Mouse (Mus musculus): ENCODE measurements around the gene Gars. TPM values are rescaled to one million over a fixed set of nuclear protein-coding genes. Genes with fewer than 3 reads are reported as not detected.

Gene Gars
- total RNA-seq, 2 experiments from 2014 or later: 177 to 185 TPM

DNA sequence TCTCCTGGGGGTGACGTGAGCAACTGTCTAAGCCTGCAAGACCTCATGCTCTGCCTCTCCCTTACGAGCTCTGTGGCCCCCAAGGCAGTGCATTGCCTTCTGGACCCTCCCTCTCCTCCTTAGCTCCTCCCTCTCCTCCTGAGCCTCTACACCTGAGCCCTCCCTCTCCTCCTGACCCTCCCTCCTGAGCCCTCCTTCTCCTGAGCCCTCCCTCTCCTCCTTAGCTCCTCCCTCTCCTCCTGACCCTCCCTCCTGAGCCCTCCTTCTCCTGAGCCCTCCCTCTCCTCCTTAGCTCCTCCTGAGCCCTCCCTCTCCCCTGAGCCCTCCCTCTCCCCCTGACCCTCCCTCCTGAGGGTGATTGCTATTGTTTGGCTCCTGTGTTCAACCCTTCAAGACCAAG, 19.4 kb upstream of the Gars start:
- intact Hi-C loops (cut with DNase I): no loop called here
- DNase-seq (ENCODE audit: extremely low spot score in 1 of 2, low spot score in 2 of 2): no peak

DNA sequence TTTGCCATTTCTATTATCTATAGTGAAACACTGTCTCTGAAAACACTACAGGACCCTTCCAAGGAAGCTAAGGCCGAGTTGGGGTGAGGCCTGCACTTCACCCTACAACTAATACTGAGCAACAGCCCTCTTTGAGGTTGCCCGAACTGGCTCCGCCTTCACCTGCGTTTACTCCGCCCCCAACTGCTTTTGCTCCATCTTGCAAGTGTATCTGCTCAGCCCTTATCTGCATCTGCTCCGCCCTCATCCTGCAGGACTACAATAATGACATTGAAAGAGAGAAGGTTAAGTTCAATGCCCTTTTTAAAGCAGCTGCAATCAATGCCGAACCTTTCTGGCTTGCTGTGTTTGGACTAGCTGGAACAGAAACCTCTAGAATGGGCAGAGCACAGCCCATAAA, 16.0 kb upstream of the Gars start:
- no peak for DNase-seq (ENCODE audit: extremely low spot score in 1 of 2, low spot score in 2 of 2)
- intact Hi-C loops (cut with DNase I): no loop called here

DNA sequence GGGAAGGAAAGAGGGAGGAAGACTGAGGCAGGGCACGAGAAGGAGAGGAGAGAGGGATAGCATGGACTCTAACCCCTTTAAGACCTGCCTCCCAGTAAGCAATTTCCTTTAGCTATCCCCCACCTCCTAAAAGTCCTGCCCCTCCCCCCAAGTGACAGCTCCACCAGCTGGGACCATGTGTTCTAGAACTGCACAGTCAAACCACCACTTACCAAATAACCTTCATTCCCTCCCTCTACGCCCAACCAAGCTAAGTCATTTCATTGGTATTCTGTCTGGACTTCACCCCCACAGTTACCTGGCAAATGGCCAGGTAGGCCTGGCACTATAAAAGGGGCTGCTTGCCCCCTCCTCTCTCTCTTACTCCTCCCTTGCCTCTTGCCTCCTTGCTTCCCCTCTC, 10.2 kb upstream of the Gars start:
- intact Hi-C loops (cut with DNase I): no loop called here
- no peak for DNase-seq (ENCODE audit: extremely low spot score in 1 of 2, low spot score in 2 of 2)

GRCm38 (mm10) chr6:55036731-55037130, 1.1 kb upstream of the Gars start:
- DNase-seq (ENCODE audit: extremely low spot score in 1 of 2, low spot score in 2 of 2): no peak
- intact Hi-C loops (cut with DNase I): no loop called here

DNA sequence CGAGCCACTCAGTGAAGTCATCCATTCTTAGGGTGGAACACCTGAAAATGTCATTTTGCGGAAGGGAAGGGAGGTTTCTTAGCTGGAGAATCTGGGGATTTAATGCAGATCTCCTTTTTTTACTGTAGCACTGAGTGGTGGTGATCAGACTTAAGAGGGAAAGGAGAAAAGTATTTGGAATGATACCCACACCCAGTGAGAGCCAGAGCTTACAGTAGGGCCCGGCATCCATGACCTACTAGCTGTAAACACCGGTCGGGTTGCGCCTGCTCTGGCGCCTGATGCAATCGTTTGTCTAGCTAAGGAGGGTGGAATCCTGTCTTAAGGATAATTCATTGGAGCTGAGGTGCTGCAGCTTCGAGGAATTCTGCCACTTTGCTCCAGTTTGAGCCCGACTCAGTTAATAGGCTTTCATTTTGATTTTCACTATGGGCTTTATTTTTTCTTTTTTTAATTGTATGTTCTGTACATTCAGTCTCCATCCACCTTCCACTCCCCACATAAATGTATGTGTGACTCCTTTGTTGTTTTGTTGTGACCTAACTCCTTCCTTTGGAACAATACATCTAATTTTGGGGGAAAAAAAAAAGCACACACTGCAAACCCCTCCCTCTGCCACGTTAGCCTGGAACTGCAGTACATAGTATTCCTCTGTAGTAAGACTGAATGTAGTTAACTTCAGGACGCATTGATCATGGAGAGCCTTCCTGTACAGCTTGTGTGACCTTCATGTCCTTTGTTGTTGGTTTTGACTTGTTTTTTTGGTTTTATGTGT, 1.1 kb downstream of the Gars start:
- intact Hi-C loops (cut with DNase I): no loop called here
- no peak for DNase-seq (ENCODE audit: extremely low spot score in 1 of 2, low spot score in 2 of 2)

GRCm38 (mm10) chr6:55039446-55039783, 1.6 kb downstream of the Gars start:
- intact Hi-C loops (cut with DNase I): no loop called here
- DNase-seq (ENCODE audit: extremely low spot score in 1 of 2, low spot score in 2 of 2): no peak

DNA sequence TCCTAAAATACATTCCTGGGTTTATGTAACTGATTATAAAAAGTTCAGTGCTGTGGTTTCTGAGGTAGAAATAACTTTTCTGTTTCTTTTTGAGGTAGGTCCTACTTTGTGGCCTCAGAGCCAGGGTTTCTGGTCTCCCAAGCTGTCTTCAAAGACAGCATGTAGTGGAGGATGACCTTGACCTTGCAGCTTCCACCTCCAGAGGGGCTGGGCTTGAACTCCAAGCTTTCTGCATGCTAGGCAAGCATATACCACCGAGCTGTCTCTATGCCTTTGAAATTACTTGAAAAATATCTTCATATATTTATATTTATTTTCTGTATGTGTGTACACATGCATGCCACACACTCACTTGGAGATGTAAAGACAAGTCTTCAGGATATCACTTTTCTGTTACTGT, 2.2 kb downstream of the Gars start:
- intact Hi-C loops (cut with DNase I): no loop called here
- no peak for DNase-seq (ENCODE audit: extremely low spot score in 1 of 2, low spot score in 2 of 2)

DNA sequence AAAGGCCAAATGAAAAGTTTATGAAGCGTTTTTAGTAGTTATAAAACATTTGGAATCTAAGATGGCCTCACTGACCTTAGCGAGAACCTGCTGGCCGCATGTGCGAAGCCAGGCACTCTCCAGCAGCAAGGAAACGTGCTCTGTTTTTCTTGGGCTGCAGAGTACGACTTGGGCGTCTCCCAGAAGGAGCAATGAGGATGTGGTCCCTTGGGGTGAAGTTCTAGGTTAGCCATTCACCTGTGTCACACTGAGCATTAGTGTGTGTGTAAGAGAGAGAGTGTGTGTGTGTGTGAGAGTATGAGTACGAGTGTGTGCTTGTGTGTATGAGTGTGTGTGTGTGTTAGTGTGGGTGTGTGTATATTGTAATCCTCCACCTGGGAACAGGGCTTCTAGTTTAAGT, 5.4 kb downstream of the Gars start:
- DNase-seq (ENCODE audit: extremely low spot score in 1 of 2, low spot score in 2 of 2): no peak
- intact Hi-C loops (cut with DNase I): no loop called here

DNA sequence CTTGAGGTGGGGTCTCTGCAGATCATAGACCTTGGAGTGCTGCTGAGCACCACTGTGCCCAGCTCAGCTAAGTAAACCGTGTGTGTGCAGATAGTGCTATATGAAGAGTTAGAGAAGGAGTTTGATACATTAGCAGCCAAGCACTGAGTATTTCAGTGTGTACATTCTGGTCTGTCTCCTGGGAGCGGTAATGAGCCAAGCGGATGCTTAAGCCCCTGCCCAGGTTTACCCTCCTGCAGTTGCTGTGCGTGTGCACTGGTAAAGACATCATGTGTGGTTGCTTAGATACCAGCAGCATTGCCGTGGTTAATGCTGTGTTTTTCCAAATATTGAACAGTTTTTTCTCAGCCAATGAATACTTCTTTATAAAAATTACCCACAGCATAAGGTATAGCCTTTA, 6.7 kb downstream of the Gars start:
- no peak for DNase-seq (ENCODE audit: extremely low spot score in 1 of 2, low spot score in 2 of 2)
- intact Hi-C loops (cut with DNase I): no loop called here

- no peak for DNase-seq (ENCODE audit: extremely low spot score in 1 of 2, low spot score in 2 of 2)
- intact Hi-C loops (cut with DNase I): no loop called here
Measured at GRCm38 (mm10) chr6:55045326-55045725, 7.5 kb downstream of the Gars start.

- intact Hi-C loops (cut with DNase I): no loop called here
- DNase-seq (ENCODE audit: extremely low spot score in 1 of 2, low spot score in 2 of 2): no peak
Measured at GRCm38 (mm10) chr6:55049186-55049585, 11.4 kb downstream of the Gars start.

DNA sequence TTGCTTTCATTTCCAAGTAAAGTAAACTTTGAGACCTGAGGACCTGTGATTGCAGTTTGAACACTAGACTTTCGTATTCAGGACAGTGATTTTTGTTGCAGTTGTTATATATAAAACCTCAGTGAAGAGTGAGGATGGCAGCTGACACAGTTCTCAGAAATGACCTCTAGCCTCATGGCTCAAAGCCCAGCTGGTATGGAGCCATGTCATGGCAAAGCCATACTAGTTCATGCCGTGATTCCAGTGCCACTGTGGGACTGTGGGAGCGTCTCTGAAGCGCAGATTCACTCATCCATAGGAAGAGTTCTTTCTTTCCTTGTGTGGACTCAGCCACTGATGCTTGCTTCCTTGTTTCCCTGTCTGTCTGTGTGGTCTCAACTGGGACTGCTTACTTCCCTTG, 16.7 kb downstream of the Gars start:
- intact Hi-C loops (cut with DNase I): no loop called here
- no peak for DNase-seq (ENCODE audit: extremely low spot score in 1 of 2, low spot score in 2 of 2)

DNA sequence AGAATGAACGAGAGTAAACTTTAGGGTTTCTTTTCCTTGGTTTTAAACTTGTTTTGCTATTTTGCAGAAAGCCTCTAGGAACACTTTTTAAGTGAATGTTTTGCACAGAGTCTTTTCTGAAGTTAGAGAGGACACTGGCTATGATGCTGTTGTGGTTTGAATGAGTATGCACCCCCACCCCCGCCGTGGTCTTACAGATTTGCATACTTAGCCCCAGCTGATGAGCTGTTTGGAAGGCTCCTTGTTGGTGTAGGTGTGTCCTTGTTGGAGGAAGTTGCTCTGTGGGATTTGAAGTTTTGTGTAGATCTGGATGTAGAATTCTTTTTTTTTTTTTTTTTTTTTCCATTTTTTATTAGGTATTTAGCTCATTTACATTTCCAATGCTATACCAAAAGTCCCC, 19.6 kb downstream of the Gars start:
- intact Hi-C loops (cut with DNase I): no loop called here
- no peak for DNase-seq (ENCODE audit: extremely low spot score in 1 of 2, low spot score in 2 of 2)

GRCm38 (mm10) chr6:55060241-55060825, 22.5 kb downstream of the Gars start:
- no peak for DNase-seq (ENCODE audit: extremely low spot score in 1 of 2, low spot score in 2 of 2)
- intact Hi-C loops (cut with DNase I): no loop called here

DNA sequence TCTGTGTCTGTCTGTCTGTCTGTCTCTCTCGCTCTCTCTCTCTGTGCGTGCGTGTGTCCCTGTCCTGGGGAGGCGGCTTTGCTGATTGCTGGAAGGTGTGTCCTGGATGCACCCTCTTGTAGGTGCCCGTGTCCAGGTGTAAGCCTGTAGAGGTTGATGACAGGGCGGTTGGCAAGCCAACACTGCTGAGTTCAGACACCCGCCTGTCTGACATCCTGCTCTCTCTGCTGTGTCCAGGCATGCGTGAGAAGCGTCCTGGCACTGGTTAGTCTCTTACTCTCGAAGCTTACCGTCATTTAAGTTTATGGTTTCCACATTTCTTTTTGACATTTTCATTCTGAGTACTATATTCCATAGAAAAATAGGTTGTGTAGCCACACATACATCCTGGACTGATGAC, 23.5 kb downstream of the Gars start:
- DNase-seq (ENCODE audit: extremely low spot score in 1 of 2, low spot score in 2 of 2): no peak
- intact Hi-C loops (cut with DNase I): no loop called here

- intact Hi-C loops (cut with DNase I): no loop called here
Measured at GRCm38 (mm10) chr6:55062200-55062599, 24.4 kb downstream of the Gars start.

DNA sequence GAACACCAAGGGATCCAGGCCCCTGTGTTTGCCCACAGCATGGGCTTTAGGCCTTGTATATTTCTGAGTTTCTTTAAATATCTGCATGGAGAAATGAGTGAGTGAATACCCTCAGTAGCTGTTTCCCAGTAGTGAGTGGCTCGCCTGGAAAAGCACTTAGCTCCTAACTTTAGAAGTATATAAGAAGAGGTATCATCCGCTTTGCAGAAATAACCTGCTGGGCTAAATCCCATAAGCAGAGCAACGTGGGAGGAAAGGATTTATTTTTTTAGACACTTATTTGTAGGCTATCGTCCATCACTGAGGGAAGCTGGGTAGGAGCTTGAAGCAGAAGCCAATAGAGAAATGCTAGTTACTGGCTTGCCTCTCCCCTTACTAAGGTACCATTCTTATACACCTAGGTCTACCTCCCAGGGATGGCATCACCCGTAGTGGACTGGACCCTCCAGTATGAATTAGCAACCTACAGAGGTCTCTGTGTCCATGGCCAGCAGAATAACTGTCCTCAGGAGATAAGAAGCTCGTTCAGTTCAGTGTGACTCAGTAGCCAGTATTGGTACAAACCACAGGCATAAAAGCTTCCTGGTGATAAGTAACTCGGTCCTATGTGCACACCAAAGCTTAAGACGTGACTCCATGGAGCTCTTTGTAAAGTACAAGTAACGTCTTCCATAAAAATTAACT, 26.1 kb downstream of the Gars start:
- intact Hi-C loops (cut with DNase I): no loop called here
- DNase-seq (ENCODE audit: extremely low spot score in 1 of 2, low spot score in 2 of 2): no peak

More at GRCm38 (mm10) chr6:55062200-55062599, 24.4 kb downstream of the Gars start:
- DNase-seq (ENCODE audit: extremely low spot score in 1 of 2, low spot score in 2 of 2): no peak

GRCm38 (mm10) chr6:55064477-55064827, 26.6 kb downstream of the Gars start:
- DNase-seq (ENCODE audit: extremely low spot score in 1 of 2, low spot score in 2 of 2): no peak
- intact Hi-C loops (cut with DNase I): no loop called here

DNA sequence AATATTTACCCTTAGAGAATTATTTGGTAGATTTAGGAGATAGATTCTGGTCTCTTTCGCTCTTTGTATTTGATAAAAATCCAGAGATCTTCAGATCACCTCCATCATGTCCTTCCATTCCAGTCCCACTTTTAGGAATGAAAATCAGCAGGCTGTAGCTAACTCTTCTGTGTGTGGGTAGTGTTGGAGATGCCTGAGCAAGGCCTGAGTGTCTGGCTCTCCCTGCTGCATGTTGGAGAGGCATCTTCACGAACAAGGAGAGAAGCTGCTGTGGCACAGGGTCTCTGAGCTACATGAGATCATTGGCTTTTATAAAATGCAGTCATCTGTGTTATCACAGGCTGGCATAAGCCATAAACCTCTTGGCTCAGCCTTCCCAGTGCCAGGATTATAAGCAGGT, 28.1 kb downstream of the Gars start:
- DNase-seq (ENCODE audit: extremely low spot score in 1 of 2, low spot score in 2 of 2): no peak
- intact Hi-C loops (cut with DNase I): no loop called here

- DNase-seq (ENCODE audit: extremely low spot score in 1 of 2, low spot score in 2 of 2): no peak
- intact Hi-C loops (cut with DNase I): no loop called here
Measured at GRCm38 (mm10) chr6:55076561-55077255, 38.9 kb downstream of the Gars start.

Data from left cerebral cortex, postnatal 10 days (tissue).